Mouse (Mus musculus) limb, embryonic 12.5 days (tissue): ENCODE data around the gene Ncln. TPM values are rescaled to one million over a fixed set of nuclear protein-coding genes. Genes with fewer than 3 reads are reported as not detected.

Experiments used
- ATAC-seq: fragments of 200-750 bp; cut with Nextera tagmentation; 2 replicates; pipeline ENCODE4 v1.8.0; 2017; ENCODE audit warnings: low read depth, moderate TSS enrichment; ENCODE audit not compliant: insufficient number of reproducible peaks, insufficient read depth, low FRiP score, low TSS enrichment
- H3K27ac ChIP-seq: fragments of 300-500 bp; sonication (generic); 2 replicates; pipeline ENCODE4 v1.5.1; 2016; ENCODE audit warnings: mild to moderate bottlenecking, moderate library complexity
- H3K27me3 ChIP-seq: fragments of 300-500 bp; sonication (generic); 2 replicates; pipeline ENCODE4 v1.6.1; 2016; ENCODE audit warnings: mild to moderate bottlenecking, moderate library complexity
- H3K36me3 ChIP-seq: fragments of 300-500 bp; sonication (generic); 2 replicates; pipeline ENCODE4 v1.6.1; 2016; ENCODE audit warnings: mild to moderate bottlenecking, moderate library complexity
- H3K4me1 ChIP-seq: fragments of 300-500 bp; sonication (generic); replicated peaks from 2 replicates; pipeline ENCODE4 v1.6.1; 2016
- H3K4me2 ChIP-seq: fragments of 300-500 bp; sonication (generic); 2 replicates; pipeline ENCODE4 v1.6.1; 2016; ENCODE audit warnings: mild to moderate bottlenecking, moderate library complexity
- H3K4me3 ChIP-seq: fragments of 300-500 bp; sonication (generic); replicated peaks from 2 replicates; pipeline ENCODE4 v1.5.1; 2016; ENCODE audit warnings: mild to moderate bottlenecking
- H3K9ac ChIP-seq: fragments of 300-500 bp; sonication (generic); replicated peaks from 2 replicates; pipeline ENCODE4 v1.6.1; 2016; ENCODE audit warnings: mild to moderate bottlenecking, moderate library complexity
- H3K9me3 ChIP-seq: fragments of 300-500 bp; sonication (generic); 2 replicates; pipeline ENCODE4 v1.6.1; 2016; ENCODE audit warnings: mild to moderate bottlenecking, moderate library complexity
- WGBS: fragments of 180-500 bp; shearing (Covaris S2); methylation state at CpG from one replicate; pipeline ENCODE4 v1.1.7; 2016; 5-methylcytosine and 5-hydroxymethylcytosine counted together
- polyA plus RNA-seq: library from polyadenylated mRNA; unstranded; fragments of >200 nt; fragmentation: Nextera tagmentation; extraction: Ambion mirVana; gene quantifications from 2 replicates; pipeline ENCODE4 v1.2.1, GENCODE M21; 2016

Ncln gene
- polyA plus RNA-seq, 1 experiment from 2014 or later: 84.3 TPM

DNA sequence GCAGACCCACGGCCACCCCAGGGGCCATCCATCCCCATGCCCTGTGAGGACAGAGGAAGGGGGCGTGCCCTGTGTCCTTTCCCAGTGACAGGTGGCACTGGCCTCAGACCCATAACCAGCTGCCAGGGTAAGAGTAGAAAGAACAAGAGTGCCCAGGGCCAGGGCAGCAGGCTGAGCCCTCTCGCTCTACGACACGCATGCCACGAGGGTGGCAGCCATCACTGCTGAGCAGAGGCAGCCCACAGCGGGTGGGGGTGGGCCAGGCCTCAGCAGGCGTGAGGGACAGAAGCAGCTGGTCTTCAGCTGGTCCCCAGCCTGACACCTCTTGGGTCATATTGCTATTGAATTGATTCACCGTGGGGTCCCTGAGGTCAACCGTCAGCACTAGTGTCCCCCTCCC lies 9.7 kb downstream of the Ncln start:
- no peaks in the 10 kb centered on the region for H3K9me3 ChIP-seq
- H3K4me3 ChIP-seq: no peak overlapping the region
- ATAC-seq: no peak
- peaks cover 16% of the 10 kb centered on the region for H3K27me3 ChIP-seq
- WGBS: 93% methylated on average over 10 of the region's 10 CpGs
- peaks cover 57% of the 10 kb centered on the region for H3K36me3 ChIP-seq
- 0 out of 2 replicates have a peak, but pooled peaks cover 8% of the 10 kb centered on the region for H3K4me1 ChIP-seq
- no peak overlapping the region for H3K27ac ChIP-seq
- no peak overlapping the region for H3K4me2 ChIP-seq
- no peak overlapping the region for H3K9ac ChIP-seq

GRCm38 (mm10) chr10:81485479-81486018 lies 10.6 kb downstream of the Ncln start:
- Histone ChIP-seq H3K36me3 (peaks cover 47% of the 10 kb centered on the region), H3K4me2 (no peak overlapping the region), H3K9ac (no peak overlapping the region), H3K9me3 (no peaks in the 10 kb centered on the region), H3K4me3 (no peak overlapping the region), H3K4me1 (0 out of 2 replicates have a peak, but pooled peaks cover 8% of the 10 kb centered on the region), H3K27me3 (peaks cover 25% of the 10 kb centered on the region), H3K27ac (no peak overlapping the region)
- no peak for ATAC-seq
- WGBS: 77% methylated on average over 7 of the region's 7 CpGs

DNA sequence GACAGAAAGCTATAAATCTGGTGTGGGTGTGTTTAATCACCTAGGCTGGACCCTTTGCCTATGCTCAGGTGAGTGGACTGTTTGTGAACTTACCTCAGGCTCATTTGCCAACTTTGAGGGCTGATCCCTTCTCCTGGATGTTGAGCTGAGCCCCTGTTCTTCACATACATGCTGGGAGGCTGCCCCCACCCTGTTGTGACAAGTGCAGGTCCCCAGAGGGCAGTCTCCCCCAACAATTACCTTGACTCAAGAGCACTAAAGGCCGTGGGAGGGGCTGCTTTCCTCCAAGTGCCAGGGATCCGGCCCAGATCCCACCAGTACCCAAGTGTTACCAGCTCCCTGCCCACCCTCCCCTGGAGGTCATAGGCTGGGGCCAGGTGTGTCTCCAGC lies 11.1 kb downstream of the Ncln start:
- Histone ChIP-seq H3K9me3 (no peaks in the 10 kb centered on the region), H3K4me3 (no peak overlapping the region), H3K4me1 (0 out of 2 replicates have a peak, but pooled peaks cover 8% of the 10 kb centered on the region), H3K9ac (no peak overlapping the region), H3K27ac (no peak overlapping the region), H3K4me2 (no peak overlapping the region), H3K27me3 (peaks cover 30% of the 10 kb centered on the region), H3K36me3 (peaks cover 42% of the 10 kb centered on the region)
- ATAC-seq: no peak
- WGBS: 27% methylated on average over 2 of the region's 2 CpGs

- Histone ChIP-seq H3K4me2 (no peak overlapping the region), H3K4me1 (0 out of 2 replicates have a peak, but pooled peaks cover 8% of the 10 kb centered on the region), H3K27ac (no peak overlapping the region), H3K27me3 (peaks cover 35% of the 10 kb centered on the region), H3K36me3 (peaks cover 37% of the 10 kb centered on the region), H3K4me3 (no peak overlapping the region), H3K9me3 (no peaks in the 10 kb centered on the region), H3K9ac (no peak overlapping the region)
- 55% methylated on average over 6 of the region's 6 CpGs for WGBS
- no peak for ATAC-seq
These were observed 11.6 kb downstream of the Ncln start for GRCm38 (mm10) chr10:81484441-81485059.

GRCm38 (mm10) chr10:81483983-81484382 lies 12.2 kb downstream of the Ncln start:
- H3K4me1 ChIP-seq: 0 out of 2 replicates have a peak, but pooled peaks cover 8% of the 10 kb centered on the region
- no peak overlapping the region for H3K4me3 ChIP-seq
- H3K9me3 ChIP-seq: no peaks in the 10 kb centered on the region
- 19% methylated on average over 9 of the region's 9 CpGs for WGBS
- no peak overlapping the region for H3K9ac ChIP-seq
- H3K27ac ChIP-seq: no peak overlapping the region
- H3K36me3 ChIP-seq: peaks cover 31% of the 10 kb centered on the region
- ATAC-seq: no peak
- peaks cover 36% of the 10 kb centered on the region for H3K27me3 ChIP-seq
- no peak overlapping the region for H3K4me2 ChIP-seq

DNA sequence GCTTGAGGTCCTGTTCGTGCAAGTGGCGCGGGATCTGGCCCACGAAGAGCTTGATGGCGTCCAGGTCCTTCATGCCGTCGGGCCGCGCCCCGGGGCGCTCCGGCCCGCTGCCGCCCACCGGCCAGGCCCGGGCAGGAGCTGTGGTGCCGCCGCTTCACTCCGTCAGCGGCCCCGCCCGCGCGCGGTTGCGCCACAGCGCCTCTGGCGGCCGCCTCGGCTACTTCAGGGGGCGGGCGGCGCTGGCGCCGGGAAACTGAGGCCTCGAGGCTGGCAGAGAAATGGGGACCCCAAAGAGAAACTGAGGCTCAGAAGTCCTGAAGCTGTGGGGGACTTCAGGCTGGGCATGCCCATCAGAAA lies 13.7 kb downstream of the Ncln start, which contains the start of gene Celf5:
Gene Celf5 (minus strand): TSS at position 177 of the 357 bp plus-strand sequence.
- H3K4me1 ChIP-seq: 0 out of 2 replicates have a peak, but pooled peaks cover 8% of the 10 kb centered on the region
- H3K9ac ChIP-seq: peak within 1 kb of the TSS; percentile 60
- peaks cover 17% of the 10 kb centered on the region for H3K36me3 ChIP-seq
- peak within 1 kb of the TSS; percentile 49 for H3K4me3 ChIP-seq
- no peaks in the 10 kb centered on the region for H3K9me3 ChIP-seq
- whole genome bisulfite sequencing: 0% methylated on average over 36 of the region's 36 CpGs
- H3K27ac ChIP-seq: no peak within 1 kb of the TSS
- H3K4me2 ChIP-seq: peak within 1 kb of the TSS; percentile 71
- H3K27me3 ChIP-seq: peaks cover 49% of the 10 kb centered on the region
- ATAC-seq: no peak

DNA sequence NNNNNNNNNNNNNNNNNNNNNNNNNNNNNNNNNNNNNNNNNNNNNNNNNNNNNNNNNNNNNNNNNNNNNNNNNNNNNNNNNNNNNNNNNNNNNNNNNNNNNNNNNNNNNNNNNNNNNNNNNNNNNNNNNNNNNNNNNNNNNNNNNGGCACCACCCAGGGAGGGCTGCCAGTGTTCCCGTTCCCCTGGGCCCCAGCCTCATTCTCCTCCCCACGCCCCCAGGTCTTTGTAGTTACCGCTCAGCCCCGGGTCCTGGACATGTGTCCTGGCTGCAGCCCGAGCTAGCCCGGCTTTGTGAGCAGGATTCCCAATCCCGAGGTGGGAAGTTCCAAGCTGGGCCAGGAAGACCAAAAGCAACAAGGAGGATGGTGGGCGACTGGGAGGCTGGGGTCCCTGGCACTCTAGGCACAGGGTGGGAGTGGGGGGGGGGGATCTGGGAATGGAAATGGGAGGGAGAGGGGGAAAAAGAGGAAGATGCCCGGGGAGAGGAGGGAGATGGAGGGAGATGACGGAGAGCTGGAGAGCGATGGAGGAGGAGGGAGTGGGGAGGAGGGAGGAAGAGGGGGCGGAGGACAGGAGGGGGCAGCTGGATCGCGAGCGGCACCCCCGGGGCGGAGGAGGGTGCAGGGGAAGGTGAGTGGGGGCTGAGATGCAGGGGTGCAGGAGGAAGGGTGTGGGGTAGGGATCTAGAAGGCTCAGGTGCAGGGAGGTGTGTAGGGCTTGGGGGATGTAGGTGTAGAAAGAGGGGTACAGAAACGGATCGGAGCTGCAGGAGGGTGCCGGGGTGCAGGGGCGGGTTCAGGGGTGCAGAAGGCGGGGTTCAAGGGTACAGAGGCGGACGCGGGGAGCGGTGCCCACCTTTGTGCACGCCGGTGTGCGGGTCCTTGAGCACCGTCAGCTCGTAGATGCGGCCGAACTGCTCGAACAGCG lies 14.3 kb downstream of the Ncln start:
- Histone ChIP-seq H3K27me3 (peaks cover 55% of the 10 kb centered on the region), H3K36me3 (peaks cover 10% of the 10 kb centered on the region; the same call in 1 of the 2 replicates), H3K4me2 (peak overlapping the region; percentile 71), H3K9me3 (no peaks in the 10 kb centered on the region), H3K9ac (peak overlapping the region; percentile 60), H3K4me1 (0 out of 2 replicates have a peak, but pooled peaks cover 8% of the 10 kb centered on the region), H3K4me3 (peak overlapping the region; percentile 49), H3K27ac (no peak overlapping the region)
- 3% methylated on average over 35 of the region's 35 CpGs for WGBS
- ATAC-seq: no peak

DNA sequence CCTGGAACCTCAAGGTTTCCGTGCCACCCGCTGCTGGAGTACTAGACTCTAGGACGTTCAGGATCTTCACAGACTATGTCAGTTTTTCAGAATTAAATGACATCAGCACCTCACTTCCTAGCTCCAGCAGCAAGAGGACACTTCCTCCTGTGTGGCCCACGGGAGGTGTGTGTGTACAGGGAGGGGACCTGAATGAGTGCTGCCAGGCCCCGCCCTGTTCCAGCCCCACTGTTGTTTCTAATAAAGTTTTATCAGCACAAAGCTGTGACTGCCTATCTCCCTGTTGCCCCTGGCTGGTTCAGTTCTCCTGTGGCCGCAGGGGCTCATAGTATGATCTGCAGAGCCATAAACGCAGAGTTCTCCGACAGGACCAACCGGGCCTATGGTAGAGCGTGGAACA lies 21.7 kb downstream of the Ncln start:
- no peaks in the 10 kb centered on the region for H3K9me3 ChIP-seq
- peaks cover 7% of the 10 kb centered on the region for H3K4me1 ChIP-seq
- no peak overlapping the region for H3K4me3 ChIP-seq
- no peak overlapping the region for H3K9ac ChIP-seq
- H3K27me3 ChIP-seq: peaks cover 94% of the 10 kb centered on the region
- 76% methylated on average over 10 of the region's 10 CpGs for WGBS
- H3K36me3 ChIP-seq: no peaks in the 10 kb centered on the region
- ATAC-seq: no peak
- H3K4me2 ChIP-seq: no peak overlapping the region
- no peak overlapping the region for H3K27ac ChIP-seq

DNA sequence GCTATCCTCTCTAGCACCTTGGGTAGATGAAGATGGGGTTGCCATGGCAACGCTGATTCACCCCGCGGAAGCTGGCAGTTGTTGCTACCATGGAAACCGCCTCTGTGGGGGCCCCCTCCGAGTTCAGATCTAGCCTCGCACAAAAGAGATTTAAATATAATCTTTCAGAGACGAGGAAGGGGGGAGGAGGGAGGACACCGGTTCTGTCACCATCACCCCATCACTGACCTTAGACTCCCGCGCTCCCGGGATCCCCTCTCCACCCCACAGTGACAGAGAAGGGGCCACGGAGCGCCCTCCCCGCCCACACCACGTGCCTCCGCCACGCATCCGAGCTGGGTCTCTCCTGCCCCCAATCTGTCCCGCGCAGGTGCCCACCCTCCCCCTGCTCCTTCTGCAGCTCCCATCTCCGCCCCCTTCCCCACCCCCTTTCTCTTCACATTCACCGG lies 23.2 kb downstream of the Ncln start:
- H3K4me2 ChIP-seq: peak overlapping the region; percentile 33
- 2% methylated on average over 20 of the region's 22 CpGs for WGBS
- no peak for ATAC-seq
- no peak overlapping the region for H3K27ac ChIP-seq
- no peaks in the 10 kb centered on the region for H3K9me3 ChIP-seq
- H3K9ac ChIP-seq: no peak overlapping the region
- H3K36me3 ChIP-seq: no peaks in the 10 kb centered on the region
- peaks cover 7% of the 10 kb centered on the region for H3K4me1 ChIP-seq
- peak overlapping the region; percentile 15 for H3K4me3 ChIP-seq
- peaks cover 99% of the 10 kb centered on the region for H3K27me3 ChIP-seq

GRCm38 (mm10) chr10:81472403-81473002 lies 23.7 kb downstream of the Ncln start:
- WGBS: 6% methylated on average over 18 of the region's 18 CpGs
- ATAC-seq: no peak
- H3K27ac ChIP-seq: no peak overlapping the region
- no peaks in the 10 kb centered on the region for H3K9me3 ChIP-seq
- H3K4me2 ChIP-seq: peak overlapping the region; percentile 33; the same call in 1 of the 2 replicates
- peaks cover 7% of the 10 kb centered on the region for H3K4me1 ChIP-seq
- H3K27me3 ChIP-seq: peaks cover 99% of the 10 kb centered on the region
- H3K36me3 ChIP-seq: no peaks in the 10 kb centered on the region
- H3K9ac ChIP-seq: no peak overlapping the region
- H3K4me3 ChIP-seq: peak overlapping the region; percentile 15

- Histone ChIP-seq H3K4me1 (peaks cover 7% of the 10 kb centered on the region), H3K4me2 (no peak overlapping the region), H3K27me3 (peaks cover 99% of the 10 kb centered on the region), H3K9me3 (no peaks in the 10 kb centered on the region), H3K4me3 (no peak overlapping the region), H3K27ac (no peak overlapping the region), H3K36me3 (no peaks in the 10 kb centered on the region), H3K9ac (no peak overlapping the region)
- no peak for ATAC-seq
- WGBS: 57% methylated on average over 18 of the region's 18 CpGs
These were observed 25.7 kb downstream of the Ncln start for GRCm38 (mm10) chr10:81470454-81470853.
